In genomic region chr2:119799961-119800550, GRCm38 (mm10) we compare ENCODE assay signal across 8 mouse cellular contexts. TPM values are rescaled to one million over a fixed set of nuclear protein-coding genes. Genes with fewer than 3 reads are reported as not detected.
DNase-seq lines count a peak whose midpoint lies in the region; ATAC-seq lines count a peak whose summit lies in the region.

No protein-coding gene starts in this region.

- peak; percentile 86 for DNase-seq in heart, adult 11 months
- no peak for DNase-seq in heart, postnatal 25 days (ENCODE audit: low spot score)
- DNase-seq in CD4-positive, CD25-positive, alpha-beta regulatory T cell, adult 2 months (ENCODE audit: low read depth, low spot score): peak; percentile 62
- peak; percentile 40 for DNase-seq in embryo, embryonic 11 days
- peak; percentile 76 for DNase-seq in intestine, embryonic 14.5 days (ENCODE audit: low spot score)
- peak; percentile 94 for DNase-seq in midbrain, embryonic 11.5 days (ENCODE audit: low spot score, missing footprints)
- DNase-seq in thymus, postnatal 4 days: peak; percentile 62
- DNase-seq in MN1 (ENCODE audit: low spot score): no peak

- H3K4me2 ChIP-seq in intestine, embryonic 14.5 days (ENCODE audit: low read length): peak overlapping the region; percentile 91
- H3K4me2 ChIP-seq in midbrain, embryonic 11.5 days: peak overlapping the region; percentile 98

- peaks cover 13% of the 10 kb centered on the region; the same call in 1 of the 2 replicates for H3K36me3 ChIP-seq in intestine, embryonic 14.5 days (ENCODE audit: control insufficient read depth, insufficient read depth, low read length)
- no peaks in the 10 kb centered on the region for H3K36me3 ChIP-seq in midbrain, embryonic 11.5 days (ENCODE audit: control insufficient read depth, insufficient read depth, low read length)

- H3K27me3 ChIP-seq in intestine, embryonic 14.5 days (replicated peaks; ENCODE audit: control insufficient read depth, insufficient read depth, low read length): no peaks in the 10 kb centered on the region; the same call in 1 of the 2 replicates
- H3K27me3 ChIP-seq in midbrain, embryonic 11.5 days (ENCODE audit: control insufficient read depth, insufficient read depth, low read length): peaks cover 6% of the 10 kb centered on the region; the same call in 1 of the 2 replicates

- no peak overlapping the region for H3K27ac ChIP-seq in intestine, embryonic 14.5 days (ENCODE audit: low read depth)
- no peak overlapping the region; the same call in 1 of the 2 replicates for H3K27ac ChIP-seq in midbrain, embryonic 11.5 days (ENCODE audit: low read depth, low read length)

- H3K9ac ChIP-seq in intestine, embryonic 14.5 days (ENCODE audit: low read length): peak overlapping the region; percentile 77
- H3K9ac ChIP-seq in midbrain, embryonic 11.5 days (ENCODE audit: low read length): peak overlapping the region; percentile 97

- intact Hi-C loops in heart, postnatal 25 days (cut with DNase I): loop anchor here (5.0 kb wide), 1 partner anchor 97 kb away; the partner anchor contains the start of gene Mga

- ATAC-seq in intestine, embryonic 14.5 days (replicated peaks; ENCODE audit: low FRiP score, low TSS enrichment, low read depth): peak; percentile 51
- peak; percentile 14; the same call in 1 of the 2 replicates for ATAC-seq in midbrain, embryonic 11.5 days (ENCODE audit: low FRiP score)

- peaks cover 20% of the 10 kb centered on the region for H3K4me1 ChIP-seq in intestine, embryonic 14.5 days (replicated peaks; ENCODE audit: control insufficient read depth, insufficient read depth, low read length)
- peaks cover 40% of the 10 kb centered on the region for H3K4me1 ChIP-seq in midbrain, embryonic 11.5 days (ENCODE audit: control insufficient read depth, insufficient read depth, low read length)

- peak overlapping the region; percentile 71 for H3K4me3 ChIP-seq in intestine, embryonic 14.5 days (ENCODE audit: low read depth, low read length)
- peak overlapping the region; percentile 88 for H3K4me3 ChIP-seq in midbrain, embryonic 11.5 days (ENCODE audit: low read depth, low read length)

- 1% methylated on average over 22 of the region's 27 CpGs for WGBS in intestine, embryonic 14.5 days
- WGBS in midbrain, embryonic 11.5 days: 0% methylated on average over 27 of the region's 27 CpGs

- no peaks in the 10 kb centered on the region for H3K9me3 ChIP-seq in intestine, embryonic 14.5 days (ENCODE audit: control insufficient read depth, low read length)
- H3K9me3 ChIP-seq in midbrain, embryonic 11.5 days (ENCODE audit: control insufficient read depth, low read length): no peaks in the 10 kb centered on the region

RNA-seq across cellular contexts. Expression of gene Tyro3, which starts 2.5 kb away (rescaled TPM):
- 1 to 10 TPM; 1.2 to 1.3 TPM for total RNA-seq in heart, postnatal 25 days (2021)
- 18.9 and 21.9 TPM in 2 replicates for polyA plus RNA-seq in intestine, embryonic 14.5 days (2014; fragmentation: Nextera tagmentation; extraction: Ambion mirVana)
- 19.1 and 22.6 TPM in 2 replicates for polyA plus RNA-seq in midbrain, embryonic 11.5 days (2014; fragmentation: Nextera tagmentation; extraction: Ambion mirVana)

RNA-seq across cellular contexts. Expression of gene Rpap1, which starts 12.7 kb away (rescaled TPM):
- 10 to 100 TPM; 13.7 to 14.2 TPM for total RNA-seq in heart, postnatal 25 days (2021)
- 27.0 and 28.1 TPM in 2 replicates for polyA plus RNA-seq in intestine, embryonic 14.5 days (2014; fragmentation: Nextera tagmentation; extraction: Ambion mirVana)
- polyA plus RNA-seq in midbrain, embryonic 11.5 days (2014; fragmentation: Nextera tagmentation; extraction: Ambion mirVana): 18.2 and 22.8 TPM in 2 replicates

RNA-seq across cellular contexts. Expression of gene Ltk, which starts 39.8 kb away (rescaled TPM):
- not detected for total RNA-seq in heart, postnatal 25 days (2021)
- 1.9 and 2.8 TPM in 2 replicates for polyA plus RNA-seq in intestine, embryonic 14.5 days (2014; fragmentation: Nextera tagmentation; extraction: Ambion mirVana)
- polyA plus RNA-seq in midbrain, embryonic 11.5 days (2014; fragmentation: Nextera tagmentation; extraction: Ambion mirVana): 0.05 TPM in 1 of 2 replicates, not detected in the other

RNA-seq across cellular contexts. Expression of gene Itpka, which starts 57.9 kb away (rescaled TPM):
- total RNA-seq in heart, postnatal 25 days (2021): under 1 TPM; 0.57 to 0.78 TPM
- 7.2 and 7.4 TPM in 2 replicates for polyA plus RNA-seq in intestine, embryonic 14.5 days (2014; fragmentation: Nextera tagmentation; extraction: Ambion mirVana)
- polyA plus RNA-seq in midbrain, embryonic 11.5 days (2014; fragmentation: Nextera tagmentation; extraction: Ambion mirVana): 1.2 and 1.4 TPM in 2 replicates

Comparison
In these comparisons a context has a peak if more than half of its experiments do, and no peak if none do; other contexts are left out.
1. DNase-seq: peak in heart, adult 11 months (single experiment), CD4-positive, CD25-positive, alpha-beta regulatory T cell, adult 2 months (single experiment), embryo, embryonic 11 days (single experiment), intestine, embryonic 14.5 days (single experiment), midbrain, embryonic 11.5 days (single experiment) and thymus, postnatal 4 days (single experiment); none in heart, postnatal 25 days (single experiment) and MN1 (single experiment).